Mouse (Mus musculus): Measurements from ENCODE around the gene Svs4.
"Not testable (repeated sequence)": the region's sequence is repeated elsewhere in the genome, so short reads cannot be mapped to it uniquely, and the experiment has no call there.

Svs4 gene

DNA sequence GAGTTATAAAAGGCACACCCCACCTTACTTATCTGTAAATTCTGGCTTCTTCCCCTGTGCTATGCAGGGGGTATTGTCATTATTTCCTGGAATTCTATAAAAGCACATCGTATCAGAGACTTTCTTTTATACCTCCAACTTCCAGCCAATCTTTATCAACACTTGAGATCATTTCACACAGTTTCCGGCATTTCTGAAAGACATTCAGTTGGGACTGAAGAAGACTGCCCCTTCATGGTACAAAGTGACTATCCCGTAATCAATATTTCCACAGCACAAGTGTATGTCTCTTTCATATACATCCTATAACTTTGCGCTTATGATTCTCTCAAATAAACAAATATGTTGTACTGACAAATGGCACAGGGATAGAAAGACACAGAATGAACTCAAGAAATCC, at the start of gene Svs4:
TSS of gene Svs4 (minus strand) at position 101 of the 400 bp plus-strand sequence.
- DNase-seq (ENCODE audit: low read depth, low spot score), result no peak

DNA sequence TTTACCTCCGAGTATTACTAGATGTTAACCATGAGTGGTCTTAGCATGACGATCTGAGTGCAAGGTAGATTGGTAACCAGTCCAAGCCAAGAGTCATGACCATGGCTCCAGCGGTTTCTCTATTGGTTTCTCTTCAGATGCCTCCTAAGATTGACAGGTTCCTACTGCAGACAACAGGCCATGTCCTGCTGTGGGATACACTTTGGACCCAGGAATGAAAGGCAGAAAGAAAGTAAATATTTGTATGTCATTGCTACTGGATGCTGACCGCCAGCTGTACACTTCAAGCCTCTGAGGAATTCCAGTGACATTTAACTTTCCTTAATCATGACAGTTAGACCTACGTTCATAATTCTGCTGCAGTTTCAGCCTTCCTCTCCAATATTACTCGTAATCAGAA, 42.7 kb upstream of the Svs4 start:
- no peak for DNase-seq (ENCODE audit: low read depth, low spot score)

DNA sequence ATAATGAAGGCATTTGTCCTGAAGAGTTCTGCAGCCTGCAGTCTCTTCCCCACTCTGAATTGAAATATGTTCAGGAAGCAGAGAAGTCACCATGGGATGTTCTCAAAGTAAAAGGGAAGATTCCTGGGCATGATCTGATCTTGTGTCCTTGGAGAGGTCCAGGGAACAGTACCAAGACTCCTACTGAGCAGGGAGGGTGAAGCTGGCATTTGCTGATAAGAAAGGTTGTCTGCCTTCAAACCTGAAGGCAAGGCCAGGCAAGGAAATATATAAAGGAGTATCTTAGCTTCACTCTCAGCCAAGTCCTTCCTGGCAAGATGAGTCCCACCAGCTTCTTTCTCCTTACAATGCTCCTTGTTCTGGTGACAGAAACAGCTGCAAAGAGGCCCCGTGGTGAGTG, 38.2 kb upstream of the Svs4 start, which contains the start of gene Svs6:
TSS of gene Svs6 (plus strand) at position 301 of the 400 bp plus-strand sequence.
- not testable (repeated sequence) for DNase-seq (ENCODE audit: low read depth, low spot score)

DNA sequence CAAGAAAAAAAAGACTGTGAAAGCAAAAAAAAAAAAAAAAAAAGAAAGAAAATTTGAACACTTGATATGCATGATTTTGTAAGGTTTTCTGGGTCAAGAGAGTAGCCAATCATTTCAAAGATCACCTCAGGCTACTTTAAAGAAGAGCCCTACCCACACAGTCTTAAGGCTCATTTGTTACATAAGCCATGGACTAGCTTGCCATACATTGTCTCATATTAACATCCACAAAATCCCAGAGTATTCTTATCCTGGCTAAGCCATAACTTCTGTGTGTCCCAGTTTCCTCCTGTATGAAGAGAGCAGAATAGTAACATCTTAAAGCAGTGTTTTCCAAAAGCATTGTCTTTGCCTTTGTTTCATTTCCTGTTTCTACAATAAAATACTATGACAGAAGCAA, 37.2 kb upstream of the Svs4 start:
- not testable (repeated sequence) for DNase-seq (ENCODE audit: low read depth, low spot score)

DNA sequence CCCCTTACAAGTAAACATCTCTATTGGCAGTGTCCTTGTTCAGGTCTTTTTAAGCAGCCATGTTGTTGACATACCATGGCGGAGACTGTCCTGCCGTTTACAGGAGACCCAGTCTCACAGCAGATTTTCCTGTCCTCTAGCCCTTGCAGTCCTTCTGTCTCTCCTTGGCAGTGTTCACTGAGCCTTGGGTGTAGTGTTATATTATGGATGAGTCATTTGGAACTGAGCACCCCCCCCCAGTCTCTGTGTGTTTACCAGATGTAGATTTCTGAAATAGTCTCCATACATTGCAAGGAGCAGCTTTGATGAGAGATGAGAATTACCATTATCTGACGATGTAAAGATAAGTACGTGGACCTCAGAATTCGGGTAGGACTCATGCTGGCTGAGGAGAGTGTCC, 34.3 kb upstream of the Svs4 start:
- no peak for DNase-seq (ENCODE audit: low read depth, low spot score)

DNA sequence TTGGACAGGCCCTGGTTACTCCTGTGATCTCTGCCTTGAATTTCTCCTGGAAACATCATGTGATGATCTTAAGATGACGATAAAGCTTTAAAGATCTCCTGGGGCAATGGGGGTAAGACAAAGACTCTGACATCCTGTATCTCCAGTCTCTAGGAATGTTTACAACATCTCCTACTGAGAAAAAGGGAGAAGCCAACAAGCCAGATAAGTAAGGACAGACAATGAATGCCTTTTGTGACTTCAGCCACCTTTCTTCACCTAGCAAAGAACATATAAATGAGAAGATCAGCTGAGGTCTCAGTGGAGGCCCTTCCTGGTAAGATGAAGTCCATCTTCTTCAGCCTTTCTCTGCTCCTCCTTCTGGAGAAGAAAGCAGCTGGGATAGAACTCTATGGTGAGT, 10.7 kb upstream of the Svs4 start, which contains the start of gene Svs3a:
TSS of gene Svs3a (plus strand) at position 301 of the 400 bp plus-strand sequence.
- not testable (repeated sequence) for DNase-seq (ENCODE audit: low read depth, low spot score)

DNA sequence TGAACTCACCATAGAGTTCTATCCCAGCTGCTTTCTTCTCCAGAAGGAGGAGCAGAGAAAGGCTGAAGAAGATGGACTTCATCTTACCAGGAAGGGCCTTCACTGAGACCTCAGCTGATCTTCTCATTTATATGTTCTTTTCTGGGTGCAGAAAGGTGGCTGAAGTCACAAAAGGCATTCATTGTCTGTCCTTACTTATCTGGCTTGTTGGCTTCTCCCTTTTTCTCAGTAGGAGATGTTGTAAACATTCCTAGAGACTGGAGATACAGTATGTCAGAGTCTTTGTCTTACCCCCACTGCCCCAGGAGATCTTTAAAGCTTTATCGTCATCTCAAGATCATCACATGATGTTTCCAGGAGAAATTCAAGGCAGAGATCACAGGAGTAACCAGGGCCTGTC, 21.7 kb downstream of the Svs4 start, which contains the start of gene Svs3b:
TSS of gene Svs3b (minus strand) at position 101 of the 400 bp plus-strand sequence.
- not testable (repeated sequence) for DNase-seq (ENCODE audit: low read depth, low spot score)

DNA sequence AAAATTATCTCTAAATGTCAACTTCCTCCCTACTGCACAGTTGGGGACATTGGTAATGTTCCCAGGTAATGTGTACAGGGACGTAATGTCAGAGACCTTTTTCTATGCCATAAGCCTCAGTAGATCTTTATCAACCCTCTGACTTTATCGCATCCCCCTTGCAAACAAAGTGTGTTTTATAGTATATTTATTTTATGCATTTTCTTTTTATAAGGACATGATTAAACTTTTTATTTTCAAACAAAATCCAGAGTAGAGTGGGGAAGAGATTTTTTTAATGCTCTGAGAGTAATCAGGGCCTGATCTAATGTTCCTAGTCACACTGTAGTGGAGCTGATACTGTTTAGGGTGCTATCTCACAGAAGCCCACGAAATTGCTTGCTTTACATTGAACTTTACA, 39.9 kb downstream of the Svs4 start, which contains the start of gene Svs2:
TSS of gene Svs2 (minus strand) at position 101 of the 400 bp plus-strand sequence.
- no peak for DNase-seq (ENCODE audit: low read depth, low spot score)

DNA sequence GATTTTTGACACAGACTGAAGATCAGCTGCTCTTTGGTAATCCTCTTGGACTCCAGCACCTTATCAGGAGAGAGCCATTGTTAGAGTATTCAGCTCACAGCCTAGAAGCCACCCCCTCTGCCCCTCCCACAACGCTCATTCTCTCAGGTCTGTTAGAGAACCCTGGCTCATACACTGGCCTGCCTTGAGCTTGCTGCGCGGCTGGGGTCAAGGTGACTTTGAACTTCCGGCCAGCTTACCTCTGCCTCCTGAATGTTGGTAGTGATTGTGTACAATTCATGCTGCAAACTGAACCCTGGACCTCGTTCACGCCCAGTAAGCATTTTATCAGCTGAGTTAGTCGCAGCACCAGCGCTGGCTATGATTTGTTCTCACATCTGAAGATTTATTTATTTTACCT, 45.6 kb downstream of the Svs4 start:
- no peak for DNase-seq (ENCODE audit: low read depth, low spot score)

DNA sequence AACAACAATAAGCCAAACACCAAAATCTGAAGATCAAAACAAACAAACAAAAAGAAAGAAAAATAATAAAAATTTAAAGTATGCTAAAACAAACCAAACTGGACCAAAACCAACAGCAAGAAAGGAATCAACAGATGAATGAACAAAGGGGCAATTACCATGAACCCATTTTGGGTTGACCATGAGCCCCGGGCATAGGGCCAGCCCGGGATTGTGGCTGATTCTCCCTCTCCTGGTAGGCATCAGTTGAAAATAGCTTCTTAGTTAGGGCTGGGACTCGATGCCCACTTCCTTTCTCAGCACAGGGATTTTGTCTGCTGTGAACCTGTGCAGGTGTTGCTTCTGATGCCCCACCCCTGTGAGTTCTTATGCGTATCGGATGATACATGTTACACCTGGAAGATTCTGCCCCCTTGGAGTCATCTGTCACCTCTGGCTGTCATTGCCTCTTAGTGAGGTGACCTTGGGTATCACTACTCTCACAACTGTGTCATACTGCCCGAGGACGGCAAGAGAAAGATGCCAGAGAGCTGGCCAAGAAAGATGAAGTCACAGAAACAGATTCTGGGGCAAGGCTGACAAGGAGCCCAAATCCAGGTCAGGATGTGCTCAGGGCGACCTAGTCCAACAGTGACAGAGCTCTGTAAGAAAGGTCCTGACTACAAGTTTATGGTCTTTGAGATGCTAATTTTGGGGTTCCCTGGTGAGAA, 49.7 kb downstream of the Svs4 start:
- no peak for DNase-seq (ENCODE audit: low read depth, low spot score)
